Mouse (Mus musculus): ENCODE data around the gene Plcxd2.

DNA sequence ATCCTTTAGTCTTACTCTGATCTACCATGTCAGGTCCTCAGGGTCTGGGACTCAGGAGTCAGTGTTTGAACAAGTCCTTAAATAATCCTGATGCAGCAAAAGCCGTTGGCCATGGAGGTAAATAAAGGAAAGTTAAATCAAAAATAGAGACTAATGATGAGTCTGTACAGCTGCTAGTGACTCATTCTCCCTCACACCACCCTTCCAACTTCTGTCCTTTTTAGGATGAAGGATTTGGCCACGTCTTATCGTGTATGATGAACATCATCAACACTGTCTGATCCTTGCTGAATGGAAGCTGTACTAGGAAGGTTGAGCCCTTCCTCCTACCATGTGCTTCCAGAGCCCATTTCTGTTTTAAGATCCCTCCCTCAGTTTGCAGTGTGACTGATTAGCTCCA, 79.7 kb downstream of the Plcxd2 start:
- TF ChIP-seq POLR2A (IDR thresholded peaks at IDR 0.05; ENCODE audit: control insufficient read depth, extremely low read depth, insufficient read depth, low read length, poor library complexity) (no peak), CTCF (IDR thresholded peaks at IDR 0.05; ENCODE audit: borderline replicate concordance, control insufficient read depth, extremely low read depth, insufficient read depth, low read length, poor library complexity) (no peak)

All from thymus, adult 2 months (tissue).